Mouse (Mus musculus) heart, postnatal 4 days (tissue): Measurements from ENCODE around the gene Adora2a. TPM values are rescaled to one million over a fixed set of nuclear protein-coding genes. Genes with fewer than 3 reads are reported as not detected.
"Not testable (repeated sequence)": the region's sequence is repeated elsewhere in the genome, so short reads cannot be mapped to it uniquely, and the experiment has no call there.

Experiments used
- DNase-seq: peaks from one replicate; pipeline ENCODE4 v3.0.0; 2021
- total RNA-seq, 2 experiments: library from RNA; stranded (reverse); gene quantifications; 2 replicates each; pipeline ENCODE4 v1.2.3; 2021

The Adora2a gene
- 10 to 100 TPM; 17.8 to 18.4 TPM for total RNA-seq

DNA sequence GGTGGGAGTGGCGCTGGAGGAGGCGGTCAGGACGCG lies at the start of gene Adora2a:
Gene Adora2a (plus strand): TSS at position 6 of the 36 bp plus-strand sequence.
- DNase-seq: no peak

DNA sequence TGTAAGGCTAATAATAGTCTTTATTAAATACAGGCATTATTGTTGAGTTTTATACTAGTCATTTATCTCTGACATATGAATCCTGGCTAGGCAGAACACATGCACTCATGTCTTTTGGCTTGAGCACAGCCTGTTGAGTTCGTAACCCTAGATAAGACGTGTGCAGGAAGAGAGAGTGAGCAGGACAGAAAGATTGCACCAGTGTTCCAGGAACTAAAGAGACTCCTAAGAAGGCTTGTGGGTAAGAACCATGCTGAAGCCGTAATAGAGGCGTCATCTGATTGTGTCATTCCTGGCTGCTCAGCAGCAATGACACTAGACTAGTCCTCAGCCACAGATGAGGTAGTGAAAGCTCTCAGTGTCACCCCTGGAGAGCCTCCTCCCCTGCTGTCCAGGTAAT lies 43.7 kb upstream of the Adora2a start:
- no peak for DNase-seq

DNA sequence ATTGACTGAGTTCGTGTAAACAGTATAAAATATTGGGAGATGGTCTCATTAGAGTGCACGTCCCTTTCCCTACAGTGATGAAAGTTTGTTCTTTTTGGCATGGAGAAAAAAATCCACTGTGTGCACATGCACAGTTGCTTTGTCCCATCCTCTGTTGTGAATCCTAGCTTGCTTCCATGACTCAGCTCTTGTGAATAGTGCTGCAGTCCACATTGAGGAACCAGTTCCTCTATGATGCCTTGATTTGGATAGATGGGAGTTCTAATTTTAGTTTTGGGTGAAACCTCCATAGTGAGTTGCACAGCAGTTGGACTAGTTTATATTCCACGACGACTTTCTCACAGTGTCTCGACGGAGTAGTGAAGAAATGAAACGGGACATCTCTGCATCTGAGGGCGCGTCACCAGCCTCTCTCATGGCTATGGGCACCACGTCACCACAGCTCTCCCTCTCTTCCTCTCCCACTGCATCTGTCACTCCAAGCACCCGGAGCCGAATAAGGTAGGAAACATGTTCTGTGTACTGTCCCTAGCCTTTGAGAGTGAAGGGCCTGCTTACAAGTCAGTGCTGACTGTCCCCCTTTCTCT lies 40.2 kb upstream of the Adora2a start:
- DNase-seq: no peak

DNA sequence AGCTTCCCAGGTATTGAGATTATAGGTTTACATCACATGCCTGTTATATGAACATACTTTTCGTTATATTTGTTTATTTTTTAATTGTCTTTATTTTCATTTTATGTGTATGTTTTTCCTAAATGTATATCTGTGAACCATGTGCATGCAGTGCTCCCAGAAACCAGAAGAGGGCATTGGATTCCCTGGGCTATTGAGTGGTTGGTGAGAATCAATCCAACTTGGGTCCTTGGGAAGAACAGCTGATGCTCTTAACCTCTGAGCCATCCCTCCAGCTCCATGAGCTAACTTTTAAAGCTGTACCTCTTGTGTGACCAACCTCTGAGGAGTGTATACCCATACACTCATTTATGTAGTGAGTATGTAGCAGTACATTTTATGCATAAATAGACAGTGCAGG lies 39.2 kb upstream of the Adora2a start:
- DNase-seq: peak; percentile 49

DNA sequence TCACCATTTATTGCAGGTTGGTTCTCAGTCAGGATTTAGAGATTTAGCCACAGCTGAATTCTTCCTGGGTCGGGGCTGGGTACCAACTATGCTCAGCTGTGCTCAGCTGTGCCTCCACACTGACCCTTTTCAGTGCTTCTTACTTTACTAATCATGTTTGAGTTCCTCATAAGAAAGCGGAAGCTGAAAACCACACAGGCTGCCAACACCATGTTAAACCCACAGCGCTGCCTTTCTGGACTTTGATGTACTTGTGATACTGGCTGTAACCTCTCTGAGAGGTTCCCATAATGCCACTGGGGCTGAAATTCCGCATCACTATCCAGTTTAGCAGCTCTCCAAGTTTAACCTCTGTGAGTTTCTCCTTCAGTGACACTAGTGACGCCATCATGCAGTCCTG lies 34.0 kb upstream of the Adora2a start:
- DNase-seq: no peak

DNA sequence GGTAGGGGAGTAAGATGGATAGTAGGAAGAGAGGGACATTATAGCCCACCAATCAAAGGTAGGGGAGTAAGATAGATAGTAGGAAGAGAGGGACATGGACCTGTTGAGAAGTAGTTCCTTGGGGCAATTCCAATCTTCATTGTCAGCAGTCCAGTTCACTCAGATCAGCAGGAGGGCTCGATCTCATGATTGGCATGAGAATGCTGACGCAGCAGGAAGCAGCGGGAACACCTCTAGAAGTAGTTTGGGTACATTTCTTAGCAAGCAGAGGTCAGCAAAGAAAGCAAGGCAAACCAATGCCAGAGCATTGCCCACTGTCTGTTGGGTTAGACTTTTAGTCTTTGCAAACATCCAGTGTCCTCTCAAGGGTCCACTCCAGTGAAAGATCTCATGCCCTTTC lies 32.9 kb upstream of the Adora2a start:
- DNase-seq: no peak

DNA sequence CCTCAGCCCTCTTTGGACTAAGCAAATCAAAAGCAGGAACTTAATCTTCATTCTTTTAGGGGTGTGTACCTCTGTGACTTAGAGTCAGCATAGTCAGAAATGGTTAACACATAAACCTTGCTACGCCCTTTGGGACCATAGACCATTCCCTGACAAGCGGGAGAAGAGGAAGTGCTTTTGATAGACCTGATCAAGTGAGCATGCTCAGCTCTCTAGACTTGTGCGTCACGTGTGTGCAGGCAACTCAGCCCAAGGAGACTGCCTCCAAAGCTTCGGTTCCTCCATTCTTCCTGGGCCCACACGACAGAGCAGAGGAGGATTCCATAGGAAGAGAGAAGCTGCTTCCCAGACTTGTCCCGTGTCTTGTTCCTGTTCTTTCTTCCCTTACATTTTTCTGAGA lies 28.1 kb upstream of the Adora2a start:
- no peak for DNase-seq

DNA sequence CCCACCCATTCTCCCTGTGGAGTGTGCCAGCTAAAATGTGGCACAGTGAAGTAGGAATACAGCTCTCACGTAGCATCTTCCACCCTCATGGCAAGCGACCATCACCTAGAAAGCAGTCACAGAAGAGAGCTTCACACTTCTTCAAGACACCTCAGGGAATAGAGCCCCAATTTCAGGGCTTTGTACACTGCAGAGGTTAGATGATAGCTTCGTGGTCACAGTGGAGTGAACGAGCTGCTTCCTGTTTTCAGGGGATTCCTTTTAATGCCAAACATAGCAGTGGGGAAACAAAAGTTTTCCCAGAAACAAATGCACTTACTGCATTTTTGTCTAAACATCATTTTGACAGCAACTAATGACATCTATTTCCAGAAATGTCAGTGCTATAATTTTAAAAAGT lies 27.3 kb upstream of the Adora2a start:
- no peak for DNase-seq

DNA sequence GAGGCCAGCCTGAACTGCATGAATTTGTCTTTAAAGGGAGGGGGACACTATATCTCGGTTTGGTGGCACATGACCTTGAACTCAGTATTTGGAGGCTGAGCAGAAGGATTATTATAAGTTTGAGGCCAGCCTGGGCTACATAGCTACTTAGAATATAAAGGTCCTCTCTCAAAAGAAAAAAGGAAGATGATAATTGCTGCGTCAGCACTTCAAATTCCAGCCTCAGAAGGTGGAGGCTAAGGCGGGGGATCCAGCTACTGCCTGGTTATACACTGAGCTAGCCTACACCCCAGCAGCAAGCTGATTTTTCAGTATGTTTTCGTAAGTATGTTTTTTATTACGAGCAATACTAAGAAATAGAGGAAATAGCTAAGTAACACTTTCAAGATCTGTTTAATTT lies 26.0 kb upstream of the Adora2a start:
- no peak for DNase-seq

DNA sequence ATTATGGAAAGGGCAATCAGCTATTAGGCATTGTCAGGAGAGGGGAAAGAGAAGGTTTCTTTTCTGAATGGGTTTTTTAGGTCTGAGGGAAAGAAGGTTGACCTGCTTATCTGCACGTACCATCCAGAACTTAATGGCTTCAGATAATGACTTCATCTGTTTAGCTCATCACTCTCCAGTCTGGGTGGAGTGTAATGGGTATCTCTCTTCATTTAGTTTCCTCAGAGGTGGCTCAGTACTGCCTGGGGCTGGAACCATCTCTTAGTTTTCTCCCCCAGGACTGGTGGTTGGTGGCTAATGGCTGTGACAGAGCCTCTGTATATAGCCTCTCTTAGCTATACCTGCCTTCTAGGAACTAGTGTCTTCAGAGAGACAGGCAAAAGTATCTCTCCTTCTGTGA lies 25.3 kb upstream of the Adora2a start:
- no peak for DNase-seq

DNA sequence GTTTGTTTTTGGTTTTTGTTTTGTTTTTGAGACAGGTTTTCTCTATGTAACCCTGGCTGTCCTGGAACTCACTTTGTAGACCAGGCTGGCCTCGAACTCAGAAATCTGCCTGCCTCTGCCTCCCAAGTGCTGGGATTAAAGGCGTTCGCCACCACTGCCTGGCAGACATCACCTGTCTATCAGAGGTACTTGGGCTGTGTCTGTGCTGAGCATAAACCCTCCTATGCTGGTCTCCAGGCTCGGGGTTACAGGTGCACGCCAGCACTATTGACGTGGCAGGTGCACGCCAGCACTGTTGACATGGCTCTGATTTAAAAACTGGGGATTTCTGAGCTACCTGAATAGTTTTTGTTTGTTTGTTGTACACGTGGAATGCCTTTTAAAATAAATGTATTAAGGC lies 24.5 kb upstream of the Adora2a start:
- not testable (repeated sequence) for DNase-seq

DNA sequence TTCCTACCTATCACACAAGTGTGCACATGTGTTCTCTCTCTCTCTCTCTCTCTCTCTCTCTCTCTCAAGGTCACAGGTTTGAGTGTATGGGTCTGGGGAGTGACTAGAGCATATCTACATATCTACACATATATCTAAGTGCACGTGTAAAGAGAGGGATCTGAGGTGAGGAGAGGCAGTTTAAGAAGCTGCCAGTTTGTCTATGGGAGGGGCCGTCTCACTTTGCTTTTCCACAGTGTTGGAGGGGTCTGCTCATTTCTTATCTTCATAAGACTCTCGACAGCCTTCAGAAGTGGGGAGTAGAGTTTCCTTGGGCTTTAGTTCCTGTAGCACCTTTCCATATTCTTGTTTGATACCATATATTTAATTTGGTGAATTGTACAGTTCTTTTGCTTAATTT lies 23.4 kb upstream of the Adora2a start:
- no peak for DNase-seq

DNA sequence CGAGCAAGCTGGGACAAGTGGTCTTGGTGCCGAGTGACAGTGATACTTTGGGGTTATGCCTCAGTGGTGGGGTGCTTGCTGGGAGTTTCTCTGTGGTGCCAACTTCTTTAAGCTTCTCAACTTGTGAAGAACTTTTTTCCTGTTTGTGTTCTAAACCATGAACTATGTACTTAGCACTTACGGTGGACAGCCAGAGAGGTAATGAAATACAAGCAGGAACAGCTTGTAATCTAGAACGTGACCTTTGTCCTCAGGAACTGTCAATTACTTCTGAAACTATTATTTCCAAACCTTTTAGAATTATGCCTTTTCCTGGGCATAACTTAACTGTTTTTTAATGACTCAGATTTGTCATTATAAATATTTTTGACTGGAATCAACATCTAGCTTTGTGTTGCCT lies 22.3 kb upstream of the Adora2a start:
- no peak for DNase-seq

DNA sequence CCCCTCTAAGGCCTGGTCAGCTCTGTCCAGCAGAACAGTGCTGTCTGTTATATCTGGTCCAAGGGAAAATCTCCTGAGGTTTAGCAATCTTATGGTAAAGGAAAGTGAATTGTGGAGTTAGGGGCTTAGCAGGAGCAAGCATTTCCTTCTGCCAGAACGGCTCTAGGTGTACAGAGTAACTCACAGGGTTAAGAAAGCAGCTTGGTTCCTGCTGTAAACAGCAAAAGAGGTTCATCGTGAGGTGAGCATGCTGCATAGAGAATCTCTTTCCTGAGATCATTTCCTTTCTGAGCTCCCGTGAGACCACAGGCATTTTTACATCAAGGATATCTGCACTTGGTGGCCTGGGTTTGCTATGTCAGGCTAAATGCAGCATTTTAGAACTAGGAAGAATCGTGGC lies 21.8 kb upstream of the Adora2a start:
- DNase-seq: no peak

DNA sequence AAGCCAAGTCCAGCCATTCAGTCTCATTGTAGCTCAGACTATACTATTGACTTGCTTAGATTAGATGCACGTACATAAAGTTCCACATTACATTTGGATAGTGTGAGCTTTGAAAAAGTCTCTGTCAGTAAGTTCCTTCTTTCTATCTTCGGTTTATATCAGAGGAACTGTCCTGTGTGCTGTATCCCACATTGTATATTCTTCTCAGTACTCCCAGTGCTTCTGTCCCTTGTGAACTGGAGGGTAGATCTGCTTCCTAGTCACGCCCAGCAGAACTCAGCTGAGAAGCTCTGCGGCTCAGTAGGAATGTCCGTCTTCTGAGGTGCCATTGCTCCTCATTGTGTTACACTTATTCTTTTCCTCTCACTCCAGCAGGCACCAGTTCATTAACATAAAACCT lies 18.1 kb upstream of the Adora2a start:
- no peak for DNase-seq

DNA sequence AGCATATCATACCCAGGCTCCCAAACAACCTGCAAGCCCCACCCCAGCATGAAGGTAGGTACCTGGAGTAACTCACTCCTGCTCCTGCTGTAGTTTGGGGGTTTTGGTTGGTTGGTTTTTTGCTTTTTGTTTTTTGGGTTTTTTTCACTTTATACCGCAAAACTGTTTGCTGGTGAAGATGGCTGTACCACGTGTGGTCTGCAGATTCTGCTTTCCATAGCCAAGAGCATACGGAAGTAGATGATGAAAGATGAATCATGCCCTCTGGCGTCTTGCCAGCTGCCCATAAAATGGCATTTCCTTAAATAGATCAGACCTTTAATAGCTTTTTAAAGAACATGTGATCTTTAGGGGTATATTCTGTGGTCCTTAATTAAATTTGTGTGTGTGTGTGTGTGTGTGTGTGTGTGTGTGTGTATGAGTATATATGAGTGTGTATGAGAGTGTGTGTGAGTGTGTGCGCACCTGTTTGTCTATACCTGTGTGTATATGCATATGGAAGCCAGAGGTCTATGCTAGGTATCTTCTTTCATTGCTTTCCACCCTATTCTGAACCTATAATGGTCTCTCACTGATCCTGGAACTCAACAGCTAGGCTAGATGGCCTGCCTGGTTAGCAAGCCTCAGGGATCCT lies 16.8 kb upstream of the Adora2a start:
- DNase-seq: peak; percentile 73

DNA sequence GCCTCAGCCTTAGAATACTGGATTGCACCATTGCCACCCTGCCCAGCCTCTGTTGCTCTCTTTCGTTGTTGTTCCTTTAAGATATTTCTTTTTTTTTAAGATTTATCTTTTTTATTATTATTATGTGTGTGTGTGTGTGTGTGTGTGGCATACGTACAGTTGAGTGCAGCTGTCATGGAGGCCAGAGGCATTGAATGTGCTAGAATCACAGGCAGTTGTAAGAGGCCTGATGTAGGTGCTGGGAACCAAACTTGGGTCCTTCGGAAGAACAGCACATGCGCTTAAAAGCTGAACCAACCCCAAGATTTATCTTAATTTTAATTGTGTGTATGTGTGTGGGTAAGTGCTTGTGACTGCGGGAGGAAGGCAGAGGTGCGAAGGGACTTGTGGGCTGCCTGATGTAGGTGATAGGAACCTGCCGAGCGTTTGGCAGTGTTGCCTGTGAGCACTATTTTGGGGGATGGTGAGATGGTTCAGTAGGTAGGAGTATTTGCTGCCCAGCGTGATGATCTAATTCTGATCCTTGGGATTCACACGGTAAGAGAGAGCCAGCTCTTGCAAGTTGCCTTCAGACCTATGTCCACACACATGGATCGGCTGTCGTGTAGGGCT lies 15.4 kb upstream of the Adora2a start:
- DNase-seq: no peak

DNA sequence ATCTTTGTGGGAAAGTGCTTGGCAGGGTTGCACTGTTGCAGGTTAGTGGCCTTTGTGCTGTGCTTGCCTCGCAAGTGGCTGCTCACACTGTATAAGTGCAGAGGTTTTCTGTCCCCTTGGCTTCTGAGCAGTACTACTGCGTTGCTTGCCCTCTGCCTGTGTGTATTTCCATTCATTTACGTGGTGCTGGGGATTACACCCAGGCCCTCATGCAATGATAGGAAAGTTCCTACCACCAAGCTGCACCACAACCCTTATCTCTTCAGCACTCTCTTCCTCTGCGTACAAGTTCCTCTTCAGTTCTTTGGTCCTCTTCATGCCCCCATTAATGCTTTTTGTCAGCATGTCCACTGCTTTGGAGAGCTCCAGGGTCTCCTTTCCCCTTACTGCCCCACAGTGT lies 14.7 kb upstream of the Adora2a start:
- no peak for DNase-seq

DNA sequence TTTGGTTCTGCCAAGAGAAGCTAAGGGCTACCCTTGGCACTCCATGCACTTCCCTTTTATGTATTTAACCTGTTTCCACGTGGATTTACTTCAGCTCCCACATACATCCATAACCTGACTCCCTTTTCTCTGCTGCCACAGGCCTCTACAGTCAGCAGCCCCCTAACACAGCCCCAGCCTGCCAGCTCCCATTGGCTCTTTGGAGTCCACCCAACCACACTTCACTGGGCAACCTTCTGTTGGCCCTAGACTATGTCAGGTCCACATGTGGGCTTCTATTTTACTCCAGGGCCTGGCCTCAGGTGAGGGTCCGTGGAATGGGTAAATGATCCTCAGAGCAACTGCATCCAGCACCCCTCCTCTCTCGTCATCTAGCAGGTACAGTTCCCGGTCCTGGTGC lies 14.1 kb upstream of the Adora2a start:
- no peak for DNase-seq

DNA sequence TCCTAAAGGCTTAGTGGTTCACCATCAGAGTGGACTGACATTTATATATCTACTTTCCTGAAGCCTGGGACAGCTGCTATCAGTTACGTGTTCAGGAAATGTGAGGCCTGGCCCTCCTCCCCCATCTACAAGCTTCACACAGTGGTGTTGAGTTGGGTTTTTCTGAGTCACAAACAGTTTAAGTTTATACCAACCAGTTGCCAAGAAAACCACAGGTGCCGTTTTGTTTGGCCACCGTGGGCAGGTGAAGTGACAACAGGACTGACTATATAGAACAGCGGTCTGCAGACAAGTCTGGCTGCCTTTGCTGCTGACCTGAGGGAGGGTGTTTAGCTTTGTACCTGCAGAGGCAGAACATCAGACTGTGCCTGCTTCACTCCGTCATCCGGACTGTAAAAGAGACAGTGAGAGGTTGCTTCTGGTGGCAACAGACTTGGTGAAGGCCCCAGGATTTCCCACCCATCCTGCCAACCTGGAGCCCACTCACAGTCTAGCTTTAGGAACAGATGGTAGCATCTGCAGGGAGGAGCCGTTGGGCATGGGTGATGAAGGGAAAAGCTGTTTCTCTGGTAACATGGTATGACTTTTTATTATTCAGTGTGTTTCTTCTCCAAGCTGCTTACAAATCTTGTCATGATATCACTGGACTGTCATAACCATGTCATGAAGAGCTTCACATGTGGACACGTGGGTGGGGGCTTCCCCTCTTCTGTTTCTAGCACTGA lies 13.2 kb upstream of the Adora2a start:
- no peak for DNase-seq

DNA sequence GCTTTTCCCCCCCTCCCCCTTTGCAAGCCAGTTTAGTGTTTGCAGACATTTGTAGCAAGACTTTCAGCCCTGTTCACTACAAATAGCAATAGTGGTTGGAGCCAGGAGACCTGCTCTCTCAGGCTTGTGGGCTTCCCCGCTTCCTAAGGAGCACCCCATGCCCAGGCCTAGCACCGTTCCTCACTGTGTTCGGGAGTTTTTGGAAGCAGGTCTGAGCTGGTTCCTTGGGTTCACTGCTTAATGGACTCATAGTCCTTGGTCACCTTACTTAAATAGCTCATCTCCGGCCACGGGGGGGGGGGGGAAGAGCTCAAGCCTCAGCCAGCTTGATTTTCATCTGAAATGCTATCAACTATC lies 12.7 kb upstream of the Adora2a start:
- no peak for DNase-seq

DNA sequence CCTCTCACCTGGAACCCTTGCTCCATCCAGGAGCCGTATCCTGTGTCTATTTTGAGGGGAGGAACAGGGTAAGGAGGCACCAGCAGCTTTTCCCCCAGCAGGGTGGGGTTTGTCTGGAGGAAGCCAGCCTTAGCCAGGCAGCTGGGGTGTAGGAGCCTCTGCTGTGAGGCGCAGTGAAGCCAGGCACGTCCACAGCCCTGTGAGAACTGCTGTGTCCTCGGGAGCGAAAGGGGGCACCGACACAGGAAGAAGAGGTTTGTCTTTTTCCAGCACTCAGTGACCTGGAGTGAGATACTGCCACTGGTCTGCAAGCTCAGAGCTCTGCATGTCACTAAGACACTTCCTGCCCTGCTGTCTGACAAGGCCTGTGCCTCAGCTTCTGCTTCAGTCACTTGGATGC lies 12.3 kb upstream of the Adora2a start:
- DNase-seq: no peak

DNA sequence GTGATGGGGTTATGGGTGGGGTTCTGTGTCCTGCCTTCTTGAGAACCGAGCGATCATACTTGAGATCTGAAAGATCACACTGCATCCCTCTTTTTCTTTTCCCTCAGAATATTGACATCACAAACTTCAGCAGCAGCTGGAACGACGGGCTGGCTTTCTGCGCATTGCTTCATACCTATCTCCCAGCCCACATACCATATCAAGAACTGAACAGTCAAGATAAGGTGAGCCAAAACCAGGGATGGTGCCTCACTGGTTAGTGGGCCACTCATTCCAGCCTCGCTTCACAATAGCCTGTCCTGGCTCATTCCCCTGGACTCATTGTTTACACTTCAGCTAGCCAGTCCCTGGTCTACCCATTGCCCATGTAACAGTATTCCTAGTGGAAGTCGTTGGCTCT lies 9.5 kb upstream of the Adora2a start:
- DNase-seq: no peak

DNA sequence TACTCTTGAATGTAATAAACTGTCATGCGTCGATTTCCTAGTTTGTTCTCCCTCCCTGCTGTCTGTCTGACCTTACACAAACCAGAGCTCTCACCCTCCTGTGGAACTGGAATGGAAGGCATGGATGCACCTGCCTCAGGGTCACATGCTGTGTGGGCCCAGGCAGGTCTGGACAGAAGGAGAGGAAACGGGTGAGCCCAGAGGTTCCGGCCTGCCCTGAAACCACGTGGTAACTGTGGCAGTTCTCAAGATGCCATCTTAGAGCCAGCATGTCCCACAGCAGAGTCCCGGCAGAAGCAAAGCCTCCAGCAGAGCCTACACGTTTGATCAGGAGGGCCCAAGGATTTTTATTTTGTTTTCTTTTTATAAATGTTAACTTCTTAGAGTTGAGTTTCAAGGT lies 4.3 kb upstream of the Adora2a start:
- no peak for DNase-seq
